Mouse (Mus musculus) forebrain, postnatal 0 days (tissue): ENCODE measurements around the gene Hoxa7. TPM values are rescaled to one million over a fixed set of nuclear protein-coding genes. Genes with fewer than 3 reads are reported as not detected.

ENCODE experiments used
- ATAC-seq: fragments of 200-750 bp; cut with Nextera tagmentation; 2 replicates; pipeline ENCODE4 v1.8.0; 2017; ENCODE audit warnings: mild to moderate bottlenecking, moderate library complexity
- DNase-seq: peaks from one replicate; pipeline ENCODE4 v3.0.0-alpha.2; 2015
- H3K27ac ChIP-seq: fragments of 300-500 bp; sonication (generic); 2 replicates; pipeline ENCODE4 v1.5.1; 2014; ENCODE audit warnings: low read depth, mild to moderate bottlenecking, antibody characterized with exemption, low read length, moderate library complexity, mixed read lengths
- H3K27me3 ChIP-seq: fragments of 300-500 bp; sonication (generic); 2 replicates; pipeline ENCODE4 v1.6.1; 2014; ENCODE audit warnings: mild to moderate bottlenecking, low read length, mixed read lengths; ENCODE audit not compliant: insufficient read depth
- H3K36me3 ChIP-seq: fragments of 300-500 bp; sonication (generic); 2 replicates; pipeline ENCODE4 v1.6.1; 2014; ENCODE audit warnings: mild to moderate bottlenecking, moderate library complexity; ENCODE audit not compliant: insufficient read depth
- H3K4me1 ChIP-seq: fragments of 300-500 bp; sonication (generic); 2 replicates; pipeline ENCODE4 v1.6.1; 2014; ENCODE audit warnings: antibody characterized with exemption; ENCODE audit not compliant: insufficient read depth
- H3K4me2 ChIP-seq: fragments of 300-500 bp; sonication (generic); 2 replicates; pipeline ENCODE4 v1.6.1; 2014; ENCODE audit warnings: low read depth, mild to moderate bottlenecking, moderate library complexity
- H3K4me3 ChIP-seq: fragments of 300-500 bp; sonication (generic); 2 replicates; pipeline ENCODE4 v1.5.1; 2014; ENCODE audit warnings: low read depth, low read length, mixed read lengths
- H3K9ac ChIP-seq: fragments of 300-500 bp; sonication (generic); 2 replicates; pipeline ENCODE4 v1.6.1; 2014; ENCODE audit warnings: mild to moderate bottlenecking
- H3K9me3 ChIP-seq: fragments of 300-500 bp; sonication (generic); 2 replicates; pipeline ENCODE4 v1.6.1; 2016; ENCODE audit warnings: low read length
- CTCF ChIP-seq: sonication (generic); IDR thresholded peaks from 2 replicates; pipeline ENCODE4 v1.5.1; 2016; ENCODE audit warnings: antibody characterized with exemption, control low read depth, low read depth
- WGBS: fragments of 180-500 bp; shearing (Covaris S2); extraction: QIAGEN DNeasy Blood & Tissue Kit; methylation state at CpG from one replicate; pipeline ENCODE4 v1.1.7; 2014; 5-methylcytosine and 5-hydroxymethylcytosine counted together
- polyA plus RNA-seq: library from polyadenylated mRNA; unstranded; fragments of >200 nt; fragmentation: Nextera tagmentation; extraction: Ambion mirVana; gene quantifications from 2 replicates; pipeline ENCODE4 v1.2.1, GENCODE M21; 2015
- total RNA-seq: library from RNA; depleted of rRNA; stranded (reverse); fragments of >200 nt; gene quantifications from 2 replicates; pipeline ENCODE4 v1.2.3, GENCODE M21; 2014

Hoxa7 gene
- total and polyA plus RNA-seq, 2 experiments from 2014 or later, result not detected

DNA sequence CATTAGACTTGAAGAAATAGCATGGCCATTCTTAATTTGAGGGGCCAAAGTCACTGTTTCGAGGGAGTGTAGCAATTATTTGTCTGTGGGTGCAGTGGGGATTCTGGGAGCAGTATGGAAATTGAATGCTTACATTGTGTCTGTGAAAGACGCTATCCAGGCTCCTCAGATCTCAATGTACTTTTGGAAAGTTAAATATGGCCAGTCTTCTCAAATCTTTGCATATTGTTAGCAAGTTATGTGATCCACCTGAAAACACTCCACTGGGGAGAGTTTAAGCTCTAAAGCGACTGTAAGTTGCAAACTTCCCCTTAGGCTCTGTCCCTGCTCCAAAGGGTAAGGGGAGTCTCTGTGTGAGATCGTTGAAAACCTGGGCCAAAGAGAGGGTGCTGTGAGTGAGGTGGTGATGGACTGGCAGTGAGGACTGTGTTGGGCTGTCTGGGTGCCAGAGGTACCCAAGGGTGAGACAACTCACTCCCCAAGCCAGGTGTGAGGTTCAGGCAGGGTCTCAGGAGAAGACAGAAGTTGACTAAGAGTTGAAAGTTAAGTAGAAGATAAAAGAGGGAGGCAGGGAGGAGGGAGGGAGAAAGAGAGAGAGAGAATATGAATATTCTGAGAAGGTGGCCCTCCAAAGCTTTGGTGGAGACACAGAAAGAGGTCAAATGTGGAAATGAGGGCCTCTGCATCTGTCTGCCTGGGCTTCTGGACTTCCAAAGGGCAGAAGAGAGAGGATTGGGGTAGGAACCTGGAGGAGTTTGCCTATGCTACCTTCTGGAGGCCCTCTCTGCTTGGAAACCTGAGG is 14.6 kb downstream of the Hoxa7 start:
- ATAC-seq, result no peak
- no peak overlapping the region for H3K4me2 ChIP-seq
- no peak for TF ChIP-seq CTCF

DNA sequence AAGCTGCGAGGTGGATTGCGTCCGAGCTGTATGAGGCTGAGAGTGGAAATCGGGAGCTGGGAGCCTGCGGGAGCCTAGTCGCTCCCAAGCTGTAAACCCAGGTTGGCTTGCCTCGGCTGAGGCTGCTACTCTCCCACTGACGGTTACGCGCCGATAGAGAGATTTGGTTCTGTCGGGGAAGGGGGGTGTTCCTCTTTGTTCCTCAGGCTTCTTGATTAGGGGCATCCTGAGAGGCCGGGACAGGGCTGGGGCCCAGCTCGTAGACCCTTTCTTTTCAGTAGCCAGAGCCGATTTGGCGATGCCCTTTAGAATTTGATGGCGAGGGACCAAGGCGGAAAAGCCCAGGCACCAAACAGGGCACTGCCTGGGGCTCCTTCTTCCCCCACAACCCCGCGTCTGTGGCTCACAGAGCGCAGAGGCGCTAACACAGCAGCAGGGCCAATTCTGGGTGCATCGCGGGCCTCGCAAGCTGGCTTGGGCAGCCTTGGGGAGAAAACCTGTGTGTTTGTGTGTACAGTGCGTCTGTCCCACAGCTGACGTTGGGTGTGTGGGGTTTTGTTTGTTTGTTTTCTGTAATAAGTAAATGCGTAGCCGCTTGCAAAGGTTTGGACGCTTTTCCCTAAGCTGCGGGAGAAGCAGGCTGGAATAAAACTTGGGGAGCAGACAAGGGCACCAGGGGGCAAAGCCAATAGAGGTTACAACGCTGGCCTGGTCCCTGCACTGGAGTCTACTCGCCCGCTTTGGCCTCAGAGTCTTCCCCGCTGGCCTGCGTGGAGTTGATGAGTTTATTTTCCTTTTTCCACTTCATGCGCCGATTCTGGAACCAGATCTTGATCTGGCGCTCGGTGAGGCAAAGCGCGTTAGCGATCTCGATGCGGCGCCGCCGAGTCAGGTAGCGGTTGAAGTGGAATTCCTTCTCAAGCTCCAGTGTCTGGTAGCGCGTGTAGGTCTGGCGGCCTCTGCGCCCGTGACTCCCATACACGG is 15.7 kb downstream of the Hoxa7 start:
- no peak for ATAC-seq
- Histone ChIP-seq H3K36me3 (no peaks in the 10 kb centered on the region), H3K27me3 (peaks cover 95% of the 10 kb centered on the region), H3K27ac (no peak overlapping the region), H3K4me2 (no peak overlapping the region), H3K9ac (no peak overlapping the region), H3K4me3 (no peak overlapping the region), H3K4me1 (no peaks in the 10 kb centered on the region), H3K9me3 (no peaks in the 10 kb centered on the region)
- WGBS, result 1% methylated on average over 55 of the region's 55 CpGs
- DNase-seq, result no peak
- no peak for TF ChIP-seq CTCF

More for the DNA sequence above, 14.6 kb downstream of the Hoxa7 start:
- H3K4me1 ChIP-seq, result no peaks in the 10 kb centered on the region
- no peak for DNase-seq
- no peak overlapping the region for H3K9ac ChIP-seq
- H3K27ac ChIP-seq, result no peak overlapping the region
- H3K36me3 ChIP-seq, result no peaks in the 10 kb centered on the region
- peaks cover 95% of the 10 kb centered on the region for H3K27me3 ChIP-seq
- H3K4me3 ChIP-seq, result no peak overlapping the region
- 4% methylated on average over 4 of the region's 4 CpGs for WGBS
- no peaks in the 10 kb centered on the region for H3K9me3 ChIP-seq

DNA sequence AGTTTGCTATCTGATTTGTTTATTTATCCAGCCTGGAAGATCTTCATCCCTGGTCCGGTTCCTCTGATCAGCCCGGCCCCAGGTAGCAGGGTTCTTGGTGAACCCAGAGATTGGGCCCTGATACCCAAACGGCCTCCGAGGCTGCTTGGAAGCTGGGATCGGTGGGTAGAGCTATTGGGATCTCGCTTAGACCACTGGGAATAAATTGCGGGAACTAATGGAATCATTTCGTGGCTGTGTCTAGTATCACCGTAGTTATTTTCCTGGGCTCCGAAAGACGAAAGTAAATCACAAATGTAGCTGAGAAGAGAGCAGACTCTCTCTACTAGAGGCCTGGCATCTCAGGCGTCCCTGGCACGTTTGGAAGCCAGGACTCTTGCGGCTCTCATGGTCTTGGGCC is 16.4 kb downstream of the Hoxa7 start:
- H3K4me3 ChIP-seq, result no peak overlapping the region
- no peak for TF ChIP-seq CTCF
- no peaks in the 10 kb centered on the region for H3K36me3 ChIP-seq
- no peak overlapping the region for H3K4me2 ChIP-seq
- DNase-seq (no peak), ATAC-seq (no peak)
- no peak overlapping the region for H3K9ac ChIP-seq
- H3K9me3 ChIP-seq, result no peaks in the 10 kb centered on the region
- H3K4me1 ChIP-seq, result no peaks in the 10 kb centered on the region
- 5% methylated on average over 14 of the region's 14 CpGs for WGBS
- H3K27ac ChIP-seq, result no peak overlapping the region
- H3K27me3 ChIP-seq, result peaks cover 96% of the 10 kb centered on the region

DNA sequence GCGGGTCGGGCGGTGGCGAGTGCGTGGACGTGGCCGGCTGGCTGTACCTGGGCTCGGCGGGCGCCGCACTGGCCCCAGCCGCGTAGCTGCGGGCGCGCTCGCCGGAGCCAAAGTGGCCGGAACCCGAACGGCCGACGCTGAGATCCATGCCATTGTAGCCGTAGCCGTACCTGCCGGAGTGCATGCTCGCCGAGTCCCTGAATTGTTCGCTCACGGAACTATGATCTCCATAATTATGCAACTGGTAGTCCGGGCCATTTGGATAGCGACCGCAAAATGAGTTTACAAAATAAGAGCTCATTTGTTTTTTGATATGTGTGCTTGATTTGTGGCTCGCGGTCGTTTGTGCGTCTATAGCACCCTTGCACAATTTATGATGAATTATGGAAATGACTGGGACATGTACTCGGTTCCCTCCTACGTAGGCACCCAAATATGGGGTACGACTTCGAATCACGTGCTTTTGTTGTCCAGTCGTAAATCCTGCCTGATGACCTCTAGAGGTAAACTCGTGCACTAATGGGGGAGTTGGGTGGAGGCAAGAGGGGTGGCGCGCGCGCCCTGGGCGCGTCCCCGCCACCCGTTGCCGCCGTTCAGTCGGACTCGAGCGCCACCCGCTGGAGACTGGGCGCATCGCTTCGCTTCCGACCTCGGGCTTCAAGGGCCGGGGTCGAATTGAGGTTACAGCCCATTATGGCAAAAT is 17.5 kb downstream of the Hoxa7 start, which contains the start of gene Hoxa5:
Gene Hoxa5 (minus strand): TSS at position 538 of the 703 bp plus-strand sequence.
- peak; percentile 71 for TF ChIP-seq CTCF
- Histone ChIP-seq H3K4me2 (peak within 1 kb of the TSS; percentile 10; the same call in 1 of the 2 replicates), H3K36me3 (no peaks in the 10 kb centered on the region), H3K27me3 (peaks cover 97% of the 10 kb centered on the region), H3K27ac (no peak within 1 kb of the TSS), H3K9me3 (no peaks in the 10 kb centered on the region), H3K4me1 (no peaks in the 10 kb centered on the region), H3K9ac (no peak within 1 kb of the TSS), H3K4me3 (peak within 1 kb of the TSS; percentile 9; the same call in 1 of the 2 replicates)
- DNase-seq (no peak), ATAC-seq (no peak)
- WGBS, result under 1% methylated on average over 65 of the region's 65 CpGs

DNA sequence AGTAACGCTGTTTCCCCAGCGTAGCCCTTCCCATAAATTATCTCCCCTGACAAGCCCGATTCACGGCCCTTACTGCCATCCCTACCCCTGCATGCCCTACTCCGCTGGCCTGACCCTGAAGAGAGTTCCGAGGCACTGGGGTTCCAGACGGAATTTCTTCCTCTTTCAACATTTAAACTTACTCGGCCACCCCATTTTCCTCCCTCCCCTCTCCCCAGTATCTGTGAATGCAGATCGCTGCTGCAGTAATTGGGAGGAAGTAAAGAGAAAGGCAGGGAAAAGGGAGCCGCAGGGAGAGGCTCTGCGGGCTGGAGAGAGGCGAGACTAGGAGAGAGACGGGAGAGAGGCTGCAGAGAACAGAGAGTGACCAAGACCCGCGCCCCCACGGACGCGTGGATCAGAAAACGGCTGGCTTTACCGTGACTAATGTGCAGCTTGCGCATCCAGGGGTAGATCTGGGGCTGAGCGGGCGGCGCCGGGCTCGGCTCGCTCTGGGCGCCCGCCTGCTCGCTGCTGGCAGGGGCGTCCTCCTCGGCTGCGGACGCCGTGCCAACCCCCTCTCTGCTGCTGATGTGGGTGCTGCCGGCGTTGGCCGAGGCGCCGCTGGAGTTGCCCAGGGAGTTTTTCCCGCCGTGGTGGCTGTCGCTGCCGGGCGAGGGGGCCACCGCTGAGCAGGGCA is 18.1 kb downstream of the Hoxa7 start:
- no peak for ATAC-seq
- 1% methylated on average over 44 of the region's 46 CpGs for WGBS
- Histone ChIP-seq H3K4me1 (no peaks in the 10 kb centered on the region), H3K4me3 (no peak overlapping the region), H3K27ac (no peak overlapping the region), H3K36me3 (no peaks in the 10 kb centered on the region), H3K9ac (no peak overlapping the region), H3K27me3 (peaks cover 97% of the 10 kb centered on the region), H3K9me3 (no peaks in the 10 kb centered on the region), H3K4me2 (peak overlapping the region; percentile 10; the same call in 1 of the 2 replicates)
- no peak for DNase-seq
- no peak for TF ChIP-seq CTCF

DNA sequence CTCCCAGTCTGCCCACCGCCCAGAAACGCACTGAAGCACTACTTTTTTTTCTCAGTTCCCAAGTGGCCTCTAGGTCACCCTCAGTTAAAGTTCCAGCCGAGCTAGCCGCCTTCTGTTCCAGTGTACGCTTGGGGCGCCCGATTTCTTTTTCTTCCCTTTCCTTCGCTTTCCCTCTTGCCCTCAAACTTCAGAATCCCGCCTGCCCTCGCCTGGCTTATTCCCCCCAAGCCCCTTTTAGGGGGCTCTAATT is 18.6 kb downstream of the Hoxa7 start:
- Histone ChIP-seq H3K4me1 (no peaks in the 10 kb centered on the region), H3K4me2 (no peak overlapping the region), H3K9me3 (no peaks in the 10 kb centered on the region), H3K9ac (no peak overlapping the region), H3K27me3 (peaks cover 97% of the 10 kb centered on the region), H3K27ac (no peak overlapping the region), H3K36me3 (no peaks in the 10 kb centered on the region), H3K4me3 (no peak overlapping the region)
- TF ChIP-seq CTCF, result no peak
- no peak for DNase-seq
- ATAC-seq, result no peak
- under 1% methylated on average over 10 of the region's 10 CpGs for WGBS
